Mouse (Mus musculus) MEL (cell line): ENCODE measurements at regions not wholly inside any gene's neighbourhood (a gene's known extent, or its start where the extent isn't known, plus 50 kb on each side); places are given as distances from the start of the nearest gene placed in this dataset.

Source experiments
- CTCF ChIP-seq, 3 experiments: IDR thresholded peaks in 2 of 3; conservative IDR thresholded peaks in 1 of 3; 2 replicates each; pipeline ENCODE4 v1.5.1; 2011 to 2012; ENCODE audit warnings: low read length in 3 of 3, low read depth in 2 of 3, mild to moderate bottlenecking in 2 of 3, improper control_type of control experiment in 1 of 3, inconsistent platforms in 1 of 3, mixed read lengths in 1 of 3, moderate library complexity in 1 of 3; ENCODE audit not compliant: control insufficient read depth in 1 of 3, insufficient read depth in 1 of 3, poor library complexity in 1 of 3, severe bottlenecking in 1 of 3
- EP300 ChIP-seq, 2 experiments: IDR thresholded peaks; 2 replicates each; pipeline ENCODE4 v1.6.1; 2011; ENCODE audit warnings: improper control_type of control experiment in 2 of 2, low read length in 2 of 2, low read depth in 1 of 2, mild to moderate bottlenecking in 1 of 2
- ETS1 ChIP-seq: IDR thresholded peaks from 2 replicates; pipeline ENCODE4 v1.6.1; 2012; ENCODE audit warnings: low read depth, mild to moderate bottlenecking, inconsistent platforms, low read length, improper control_type of control experiment, moderate library complexity
- MAZ ChIP-seq: IDR thresholded peaks from 2 replicates; pipeline ENCODE4 v1.6.1; 2012; ENCODE audit warnings: low read depth, mild to moderate bottlenecking, inconsistent platforms, low read length, improper control_type of control experiment
- MYB ChIP-seq: IDR thresholded peaks from 2 replicates; pipeline ENCODE4 v1.6.1; 2011; ENCODE audit warnings: mild to moderate bottlenecking, low read depth, low read length, improper control_type of control experiment
- POLR2A ChIP-seq, 2 experiments: IDR thresholded peaks; 2 replicates each; pipeline ENCODE4 v1.6.1; 2011 to 2012; ENCODE audit warnings: low read length in 2 of 2, mild to moderate bottlenecking in 2 of 2, control low read depth in 1 of 2, improper control_type of control experiment in 1 of 2, low read depth in 1 of 2, moderate library complexity in 1 of 2; ENCODE audit not compliant: control insufficient read depth in 1 of 2, insufficient read depth in 1 of 2, poor library complexity in 1 of 2
- POLR2AphosphoS2 ChIP-seq: IDR thresholded peaks from 2 replicates; pipeline ENCODE4 v1.6.1; 2011; ENCODE audit warnings: low read length, improper control_type of control experiment
- USF2 ChIP-seq, 2 experiments: IDR thresholded peaks; 2 replicates each; pipeline ENCODE4 v1.6.1; 2011 to 2012; ENCODE audit warnings: improper control_type of control experiment in 2 of 2, low read length in 2 of 2, borderline replicate concordance in 1 of 2, inconsistent platforms in 1 of 2, low read depth in 1 of 2, mild to moderate bottlenecking in 1 of 2; ENCODE audit not compliant: insufficient read depth in 1 of 2

DNA sequence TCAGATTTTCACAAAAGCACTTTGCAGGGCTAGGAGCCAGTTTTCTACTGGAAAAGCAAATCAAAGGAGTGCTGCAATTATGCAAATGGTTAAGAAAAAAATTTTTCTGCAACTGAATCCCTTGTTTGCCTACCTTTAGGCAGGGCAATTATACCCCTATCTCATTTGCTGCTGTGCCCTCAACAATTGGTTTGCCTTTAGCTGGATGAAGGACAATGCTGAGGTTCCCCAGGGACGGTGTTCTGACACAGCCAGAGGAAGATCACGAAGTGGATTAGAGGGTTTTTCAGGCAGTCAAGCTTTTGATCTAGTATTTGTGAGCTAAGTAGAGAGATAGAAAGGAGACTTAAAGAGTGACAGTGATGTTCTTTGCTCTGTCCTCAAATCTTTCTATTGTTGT, 72.6 kb upstream of the Cerkl start:
- no peak for TF ChIP-seq POLR2A (IDR thresholded peaks at IDR 0.05; ENCODE audit: control insufficient read depth in 1 of 2, insufficient read depth in 1 of 2, low read depth in 1 of 2, low read length in 2 of 2, poor library complexity in 1 of 2)
- TF ChIP-seq POLR2AphosphoS2: no peak
- no peak for TF ChIP-seq CTCF (IDR thresholded peaks at IDR 0.05 in 2 of 3, conservative IDR thresholded peaks at IDR 0.05 in 1 of 3; ENCODE audit: control insufficient read depth in 1 of 3, insufficient read depth in 1 of 3, low read depth in 2 of 3, low read length in 3 of 3, poor library complexity in 1 of 3, severe bottlenecking in 1 of 3)
- no peak for TF ChIP-seq EP300 (IDR thresholded peaks at IDR 0.05; ENCODE audit: low read depth in 1 of 2, low read length in 2 of 2)
- no peak for TF ChIP-seq MYB
- no peak for TF ChIP-seq ETS1
- TF ChIP-seq MAZ: no peak
- TF ChIP-seq USF2 (IDR thresholded peaks at IDR 0.05; ENCODE audit: borderline replicate concordance in 1 of 2, insufficient read depth in 1 of 2, low read depth in 1 of 2, low read length in 2 of 2): no peak
